Mouse (Mus musculus) hindbrain, postnatal 0 days (tissue): ENCODE measurements at regions not wholly inside any gene's neighbourhood (a gene's known extent, or its start where the extent isn't known, plus 50 kb on each side); places are given as distances from the start of the nearest gene placed in this dataset.

ENCODE experiments used
- ATAC-seq: fragments of 200-750 bp; cut with Nextera tagmentation; 2 replicates; pipeline ENCODE4 v1.8.0; 2017; ENCODE audit warnings: mild to moderate bottlenecking, moderate TSS enrichment, moderate library complexity
- DNase-seq: peaks from one replicate; pipeline ENCODE4 v3.0.0-alpha.2; 2015; ENCODE audit warnings: low spot score
- H3K27ac ChIP-seq: fragments of 300-500 bp; sonication (generic); 2 replicates; pipeline ENCODE4 v1.5.1; 2014; ENCODE audit warnings: mild to moderate bottlenecking
- H3K27me3 ChIP-seq: fragments of 300-500 bp; sonication (generic); 2 replicates; pipeline ENCODE4 v1.6.1; 2014; ENCODE audit warnings: low read length, mixed read lengths; ENCODE audit not compliant: insufficient read depth
- H3K36me3 ChIP-seq: fragments of 300-500 bp; sonication (generic); 2 replicates; pipeline ENCODE4 v1.6.1; 2014; ENCODE audit warnings: low read length, mixed read lengths; ENCODE audit not compliant: insufficient read depth
- H3K4me1 ChIP-seq: fragments of 300-500 bp; sonication (generic); 2 replicates; pipeline ENCODE4 v1.6.1; 2014; ENCODE audit warnings: antibody characterized with exemption, low read length, mixed read lengths; ENCODE audit not compliant: insufficient read depth
- H3K4me2 ChIP-seq: fragments of 300-500 bp; sonication (generic); 2 replicates; pipeline ENCODE4 v1.6.1; 2014; ENCODE audit warnings: low read depth, mild to moderate bottlenecking, low read length, moderate library complexity, mixed read lengths
- H3K4me3 ChIP-seq: fragments of 300-500 bp; sonication (generic); 2 replicates; pipeline ENCODE4 v1.5.1; 2014; ENCODE audit warnings: low read length
- H3K9ac ChIP-seq: fragments of 300-500 bp; sonication (generic); replicated peaks from 2 replicates; pipeline ENCODE4 v1.6.1; 2014; ENCODE audit warnings: mild to moderate bottlenecking, low read length, moderate library complexity, mixed read lengths
- H3K9me3 ChIP-seq: fragments of 300-500 bp; sonication (generic); 2 replicates; pipeline ENCODE4 v1.6.1; 2016; ENCODE audit warnings: low read length, mixed read lengths
- CTCF ChIP-seq: IDR thresholded peaks from 2 replicates; pipeline ENCODE4 v1.5.1; 2016; ENCODE audit warnings: antibody characterized with exemption, control low read depth, low read depth
- WGBS: fragments of 180-500 bp; shearing (Covaris S2); extraction: QIAGEN DNeasy Blood & Tissue Kit; methylation state at CpG from one replicate; pipeline ENCODE4 v1.1.7; 2014; 5-methylcytosine and 5-hydroxymethylcytosine counted together

DNA sequence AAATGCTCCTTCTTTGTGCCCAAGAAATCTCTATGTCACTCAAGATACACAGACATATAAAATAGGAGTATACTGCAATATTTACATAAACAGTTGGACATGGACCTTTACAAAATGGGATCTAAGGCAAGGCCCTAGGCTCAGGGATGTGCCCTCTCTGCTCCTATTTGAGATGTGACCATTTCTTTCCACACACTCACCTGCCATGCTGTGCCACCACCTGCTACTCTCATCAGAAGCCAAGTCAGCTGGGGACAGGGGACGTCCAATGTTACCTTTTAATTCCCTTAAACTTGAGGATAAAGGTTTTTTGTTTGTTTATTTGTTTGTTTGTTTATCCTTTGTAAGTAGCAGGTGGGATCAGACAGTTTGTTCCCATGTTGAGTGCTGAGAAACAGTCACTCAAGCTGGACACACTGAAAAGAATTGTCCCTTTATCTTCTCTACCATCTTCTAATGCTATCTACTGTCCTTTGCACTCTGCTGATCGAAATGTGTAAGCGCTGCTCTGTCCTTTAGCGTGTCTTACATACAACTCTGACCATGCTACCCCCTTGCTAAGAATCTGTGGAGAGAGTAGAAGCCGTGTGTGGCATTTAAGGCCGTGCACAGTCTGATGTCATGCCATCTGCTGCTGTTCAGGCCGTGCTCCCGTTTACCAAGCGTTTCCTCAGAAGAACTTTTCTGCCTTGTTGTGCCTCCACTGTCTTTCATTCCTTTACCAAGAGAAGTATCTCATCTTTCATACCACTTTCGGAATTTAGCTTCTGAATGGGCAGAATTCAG, 147.9 kb upstream of the Ndst3 start:
- 83% methylated on average over 10 of the region's 10 CpGs for WGBS
- H3K4me2 ChIP-seq: no peak overlapping the region
- no peak overlapping the region for H3K9ac ChIP-seq
- H3K36me3 ChIP-seq: no peaks in the 10 kb centered on the region
- no peak overlapping the region for H3K4me3 ChIP-seq
- no peaks in the 10 kb centered on the region for H3K27me3 ChIP-seq
- no peak for DNase-seq
- TF ChIP-seq CTCF: no peak
- no peaks in the 10 kb centered on the region for H3K4me1 ChIP-seq
- H3K27ac ChIP-seq: no peak overlapping the region
- no peak for ATAC-seq
- no peaks in the 10 kb centered on the region for H3K9me3 ChIP-seq

DNA sequence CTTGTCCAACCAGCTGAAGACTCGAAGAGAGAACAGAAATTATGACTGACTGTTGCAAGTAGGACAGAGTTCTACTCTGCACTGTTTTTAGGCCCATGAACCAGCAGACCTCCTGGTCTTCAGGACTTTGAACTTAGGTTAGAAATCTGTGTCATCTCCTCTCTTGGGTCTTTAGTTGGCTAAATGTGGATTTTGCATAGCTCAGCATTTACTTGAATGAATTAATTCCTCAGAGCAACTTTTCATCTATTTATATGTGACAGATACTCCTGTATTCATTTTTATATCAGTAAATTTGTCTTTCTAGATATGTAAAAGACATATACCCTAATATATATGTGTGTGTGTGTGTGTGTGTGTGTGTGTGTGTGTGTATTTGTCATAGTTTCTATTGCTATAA, 155.9 kb upstream of the Ndst3 start:
- H3K4me3 ChIP-seq: no peak overlapping the region
- no peaks in the 10 kb centered on the region for H3K9me3 ChIP-seq
- no peak for TF ChIP-seq CTCF
- no peaks in the 10 kb centered on the region for H3K36me3 ChIP-seq
- H3K9ac ChIP-seq: no peak overlapping the region
- DNase-seq: no peak
- ATAC-seq: no peak
- H3K27ac ChIP-seq: no peak overlapping the region
- no peaks in the 10 kb centered on the region for H3K4me1 ChIP-seq
- WGBS: 90% methylated on average over 1 of the region's 1 CpGs
- no peak overlapping the region for H3K4me2 ChIP-seq
- H3K27me3 ChIP-seq: no peaks in the 10 kb centered on the region

DNA sequence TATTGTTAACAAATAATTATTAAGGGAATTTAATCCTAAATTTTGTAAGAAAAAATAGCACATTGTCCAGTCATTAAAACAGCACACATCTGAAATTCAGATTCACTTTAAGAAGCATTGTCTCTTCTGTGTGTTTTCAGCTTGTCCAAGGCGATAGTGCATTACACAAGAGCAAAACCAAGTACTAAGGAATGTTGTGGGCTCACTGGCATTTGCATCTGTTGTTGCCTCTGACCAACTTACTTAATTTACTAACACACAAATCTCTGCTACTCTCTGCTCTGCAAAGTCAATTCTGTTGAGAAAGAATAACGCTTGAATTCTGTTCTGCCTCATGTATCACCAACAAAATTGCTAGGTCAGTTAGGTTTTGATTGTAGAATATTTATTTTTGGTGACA, 158.0 kb upstream of the Ndst3 start:
- ATAC-seq (no peak), DNase-seq (no peak)
- no peaks in the 10 kb centered on the region for H3K4me1 ChIP-seq
- no peak overlapping the region for H3K4me3 ChIP-seq
- H3K9ac ChIP-seq: no peak overlapping the region
- H3K27me3 ChIP-seq: no peaks in the 10 kb centered on the region
- no peaks in the 10 kb centered on the region for H3K36me3 ChIP-seq
- no peak overlapping the region for H3K4me2 ChIP-seq
- WGBS: 89% methylated on average over 2 of the region's 2 CpGs
- no peak for TF ChIP-seq CTCF
- H3K27ac ChIP-seq: no peak overlapping the region
- H3K9me3 ChIP-seq: no peaks in the 10 kb centered on the region

DNA sequence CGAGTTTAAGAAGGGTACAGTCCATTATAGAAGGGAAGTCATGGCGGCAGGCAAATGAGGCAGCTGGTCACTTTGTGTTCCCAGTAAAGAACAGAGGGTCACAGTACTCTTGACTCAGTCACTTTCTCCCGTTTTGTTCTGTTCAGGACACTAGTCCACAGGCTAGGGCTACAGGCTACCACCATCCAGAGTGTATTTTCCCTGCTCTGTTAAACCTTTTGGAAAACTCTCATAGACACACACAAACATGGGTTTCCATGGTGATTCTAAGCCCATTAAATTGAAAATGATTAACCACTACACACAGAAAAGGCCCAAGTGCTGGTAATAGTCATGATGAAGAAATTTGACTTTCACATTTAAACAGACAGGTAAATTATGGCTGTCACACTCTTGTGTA, 162.2 kb upstream of the Ndst3 start:
- H3K4me1 ChIP-seq: no peaks in the 10 kb centered on the region
- H3K9ac ChIP-seq: no peak overlapping the region
- no peak for DNase-seq
- H3K27ac ChIP-seq: no peak overlapping the region
- no peak overlapping the region for H3K4me2 ChIP-seq
- no peak for TF ChIP-seq CTCF
- no peak for ATAC-seq
- H3K27me3 ChIP-seq: no peaks in the 10 kb centered on the region
- H3K36me3 ChIP-seq: no peaks in the 10 kb centered on the region
- WGBS: 81% methylated on average over 3 of the region's 3 CpGs
- no peak overlapping the region for H3K4me3 ChIP-seq
- no peaks in the 10 kb centered on the region for H3K9me3 ChIP-seq

DNA sequence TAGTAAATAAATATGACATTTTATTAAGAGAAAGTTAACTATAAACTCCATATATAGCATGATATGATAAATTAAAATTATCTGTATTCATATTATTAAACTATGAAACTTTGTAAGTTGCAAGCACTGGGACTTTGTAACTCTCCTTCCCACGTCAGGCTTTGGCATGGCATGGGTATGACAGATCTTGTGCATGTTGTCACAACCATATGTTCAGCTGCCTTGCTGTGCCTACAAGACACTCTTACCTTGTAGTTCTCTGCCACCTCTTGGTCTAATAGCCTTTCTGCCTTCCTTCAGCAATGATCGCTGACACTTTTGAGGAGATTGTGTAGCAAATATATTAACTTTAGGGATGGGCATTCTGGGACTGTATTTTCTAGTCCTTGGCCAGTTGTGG, 183.1 kb upstream of the Ndst3 start:
- no peak for TF ChIP-seq CTCF
- H3K9me3 ChIP-seq: no peaks in the 10 kb centered on the region

DNA sequence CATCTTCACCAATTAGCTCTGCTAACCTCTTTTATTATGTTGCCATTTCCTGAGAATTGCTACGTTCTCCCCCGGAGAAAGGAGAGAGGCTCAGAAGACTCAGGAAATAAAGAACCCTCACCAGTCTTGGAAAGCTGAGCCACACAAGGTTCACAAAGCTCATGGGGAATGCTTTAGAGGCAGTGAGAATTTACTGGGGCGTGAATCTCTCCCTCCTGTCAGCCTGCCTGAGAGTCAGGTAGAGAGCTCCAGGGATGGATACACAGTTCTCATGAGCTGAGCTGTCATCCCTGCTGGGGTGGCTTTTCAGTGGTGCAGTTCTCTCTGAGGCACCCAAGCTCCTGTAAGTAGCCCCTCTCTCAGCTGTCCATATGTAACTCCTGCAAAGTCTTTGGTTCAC, 203.0 kb upstream of the Ndst3 start:
- no peak for TF ChIP-seq CTCF
- no peaks in the 10 kb centered on the region for H3K27me3 ChIP-seq
- H3K27ac ChIP-seq: no peak overlapping the region
- no peaks in the 10 kb centered on the region for H3K9me3 ChIP-seq
- no peak for ATAC-seq
- H3K4me2 ChIP-seq: no peak overlapping the region
- DNase-seq: no peak
- H3K36me3 ChIP-seq: no peaks in the 10 kb centered on the region
- H3K4me3 ChIP-seq: no peak overlapping the region
- no peaks in the 10 kb centered on the region for H3K4me1 ChIP-seq
- WGBS: 32% methylated on average over 3 of the region's 3 CpGs
- no peak overlapping the region for H3K9ac ChIP-seq

More for the DNA sequence above, 183.1 kb upstream of the Ndst3 start:
- Histone ChIP-seq H3K9ac (no peak overlapping the region), H3K4me1 (no peaks in the 10 kb centered on the region), H3K27ac (no peak overlapping the region), H3K4me3 (no peak overlapping the region), H3K36me3 (no peaks in the 10 kb centered on the region), H3K4me2 (no peak overlapping the region), H3K27me3 (no peaks in the 10 kb centered on the region)
- 88% methylated on average over 2 of the region's 2 CpGs for WGBS
- DNase-seq (no peak), ATAC-seq (no peak)
